Mouse (Mus musculus) megakaryocyte, embryonic 14.5 days (primary cell): ENCODE measurements around the gene Ptpdc1.

Experiments used
- FLI1 ChIP-seq: IDR thresholded peaks from 2 replicates; pipeline ENCODE4 v1.6.1; 2012; ENCODE audit warnings: low read length, inconsistent platforms, mixed read lengths
- GATA1 ChIP-seq: IDR thresholded peaks from 3 replicates; pipeline ENCODE4 v1.6.1; 2012; ENCODE audit warnings: mixed read lengths, low read length, inconsistent platforms, borderline replicate concordance

DNA sequence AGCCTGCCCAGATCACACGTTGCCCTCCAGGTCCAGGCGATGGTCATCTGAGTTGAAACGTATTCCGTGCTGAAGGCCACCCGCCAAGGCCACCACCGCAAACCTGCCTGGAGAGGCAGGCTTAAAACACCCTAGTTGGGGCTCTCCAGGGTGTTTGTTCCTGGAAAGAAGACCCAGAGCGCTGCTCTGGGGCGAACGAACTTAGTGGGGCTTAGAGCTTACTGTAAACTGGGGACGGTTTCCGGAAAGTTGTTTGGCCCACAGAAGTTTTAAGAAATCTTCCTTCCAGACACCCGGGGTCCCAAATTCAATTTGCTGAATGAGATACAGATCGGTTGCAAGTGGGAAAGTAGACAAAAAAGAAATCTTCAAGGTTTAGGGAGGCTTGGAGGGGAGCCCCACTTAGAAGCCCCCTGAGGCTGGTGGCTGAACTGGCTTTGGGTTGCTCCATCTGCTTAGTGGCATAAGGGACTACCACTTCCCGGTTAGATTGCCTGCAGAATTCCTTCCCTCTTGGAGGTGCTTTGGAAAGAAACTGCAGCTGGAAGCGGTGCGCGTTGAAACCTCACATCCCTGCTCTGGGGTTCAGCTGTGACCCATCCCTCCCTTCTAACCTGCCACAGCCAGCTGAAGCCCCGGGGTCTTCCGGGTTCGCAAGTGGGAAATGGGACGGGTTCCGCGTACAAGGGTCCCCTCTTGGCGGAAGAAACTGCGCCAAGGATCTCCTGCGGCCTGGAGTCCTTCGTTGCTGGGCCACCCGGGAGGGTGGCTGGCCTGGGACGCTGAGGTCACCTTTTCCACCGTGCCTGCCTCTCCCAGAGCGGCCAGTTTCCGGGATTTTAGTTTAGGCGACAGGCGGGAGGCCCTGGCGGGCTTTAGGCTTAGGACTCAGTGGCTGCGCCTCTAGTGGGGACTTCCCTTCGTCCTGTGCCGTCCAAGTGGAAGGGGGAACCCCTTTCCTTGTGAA is 34.1 kb upstream of the Ptpdc1 start:
- TF ChIP-seq GATA1 (no peak), FLI1 (no peak)
